Mouse (Mus musculus): ENCODE measurements around the gene Zdhhc7.

The Zdhhc7 gene

GRCm38 (mm10) chr8:120066226-120066625 is 35.1 kb downstream of the Zdhhc7 start:
- TF ChIP-seq GATA4 (IDR thresholded peaks at IDR 0.05; ENCODE audit: insufficient replicate concordance, low read length), result no peak

DNA sequence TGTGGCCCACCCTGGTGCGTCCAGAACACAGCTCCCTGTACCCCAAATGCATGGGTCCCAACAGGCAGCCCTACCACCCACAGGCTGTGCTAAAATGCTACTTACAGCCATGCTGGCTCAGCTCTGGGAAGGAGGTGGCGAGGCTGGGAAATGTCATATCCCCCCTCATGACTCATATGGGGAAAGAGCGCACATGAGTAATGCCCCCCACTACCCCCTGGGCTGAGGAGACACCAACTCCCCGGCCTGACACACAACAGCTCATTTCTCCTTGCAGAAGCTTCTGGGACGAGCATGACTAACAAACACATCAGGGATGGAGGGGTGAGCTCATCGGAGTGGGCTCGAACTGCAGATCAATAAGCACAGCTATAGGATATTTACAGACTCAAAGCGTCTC is 35.7 kb downstream of the Zdhhc7 start:
- no peak for TF ChIP-seq GATA4 (IDR thresholded peaks at IDR 0.05; ENCODE audit: insufficient replicate concordance, low read length)

DNA sequence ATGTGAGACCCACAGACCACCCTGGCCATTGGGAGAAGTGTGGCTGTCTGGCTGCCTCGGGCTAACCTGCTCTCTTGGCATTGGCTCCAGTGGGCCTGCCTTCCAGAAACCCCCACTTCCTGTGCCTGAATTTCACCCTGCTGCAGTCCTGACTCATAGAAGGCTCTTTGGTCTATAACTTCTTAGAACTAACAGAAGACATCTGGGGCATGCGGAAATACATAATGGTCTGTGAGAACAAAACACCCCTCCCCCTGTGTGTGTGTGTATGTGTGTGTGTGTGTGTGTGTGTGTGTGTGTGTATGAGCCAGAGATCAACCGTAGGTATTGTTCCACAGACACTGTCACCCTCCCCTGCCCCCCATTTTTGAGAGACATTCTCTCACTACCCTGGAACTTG is 38.0 kb downstream of the Zdhhc7 start:
- no peak for TF ChIP-seq GATA4 (IDR thresholded peaks at IDR 0.05; ENCODE audit: insufficient replicate concordance, low read length)

- no peak for TF ChIP-seq GATA4 (IDR thresholded peaks at IDR 0.05; ENCODE audit: insufficient replicate concordance, low read length)
Measured at GRCm38 (mm10) chr8:120062742-120063141, 38.5 kb downstream of the Zdhhc7 start.

GRCm38 (mm10) chr8:120057078-120057477 is 44.2 kb downstream of the Zdhhc7 start:
- no peak for TF ChIP-seq GATA4 (IDR thresholded peaks at IDR 0.05; ENCODE audit: insufficient replicate concordance, low read length)

DNA sequence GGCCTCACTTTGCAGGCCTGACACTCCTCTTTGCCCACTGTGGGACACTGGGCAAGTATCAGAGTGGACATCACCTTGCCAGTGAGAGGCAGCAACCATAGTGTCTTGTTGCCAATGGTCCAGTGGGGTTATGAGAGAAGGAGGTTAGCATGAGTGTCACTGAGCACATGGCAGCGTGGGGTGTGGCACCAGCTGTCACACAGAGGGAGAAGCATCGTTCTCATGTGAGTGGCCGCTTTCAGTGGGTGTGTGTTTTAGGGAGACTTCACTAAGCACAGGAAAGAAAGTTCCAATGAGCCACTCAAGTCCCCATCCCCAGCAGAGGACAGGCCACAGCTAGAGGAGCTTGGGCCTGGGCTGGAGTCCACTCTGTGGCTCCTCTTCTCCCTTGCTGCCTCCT is 46.4 kb downstream of the Zdhhc7 start:
- no peak for TF ChIP-seq GATA4 (IDR thresholded peaks at IDR 0.05; ENCODE audit: insufficient replicate concordance, low read length)

DNA sequence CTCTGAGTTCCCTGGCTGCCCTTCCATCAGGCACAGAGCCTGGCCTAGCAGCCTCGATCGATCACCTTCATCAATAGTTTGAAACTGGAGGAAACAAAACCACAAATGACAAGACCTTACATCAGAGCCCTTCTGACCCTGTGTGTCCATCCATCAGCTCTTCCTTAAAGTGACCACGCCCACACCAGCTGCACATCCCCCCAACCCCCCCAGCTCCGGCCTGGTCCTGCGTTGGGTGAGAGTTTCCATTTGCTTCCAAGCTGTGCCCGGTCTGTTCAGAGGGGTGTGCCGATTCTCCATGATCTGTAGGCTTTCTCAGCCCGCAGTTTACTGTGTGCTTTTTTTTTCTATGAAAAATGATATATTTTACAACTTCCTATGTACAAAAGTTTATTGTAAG is 49.0 kb downstream of the Zdhhc7 start:
- no peak for TF ChIP-seq GATA4 (IDR thresholded peaks at IDR 0.05; ENCODE audit: insufficient replicate concordance, low read length)

DNA sequence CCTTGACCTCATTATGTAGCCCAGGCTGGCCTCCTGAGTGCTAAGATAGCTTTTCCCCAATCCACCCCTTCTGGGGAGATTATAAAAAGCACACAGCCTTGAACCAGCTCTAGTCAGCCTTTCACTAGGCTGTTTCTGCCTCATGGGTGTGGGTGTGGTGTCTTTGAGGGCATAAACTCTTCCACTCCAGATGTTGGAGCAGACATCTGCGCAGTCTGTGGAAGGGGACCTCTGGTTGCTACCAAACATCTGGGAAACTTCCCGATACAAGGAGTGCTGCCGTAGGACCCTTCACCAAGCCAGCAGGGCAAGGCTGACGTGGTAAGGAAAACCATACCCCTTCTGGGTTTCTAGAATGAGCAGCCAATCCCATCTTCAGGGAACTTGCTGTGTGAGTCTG is 49.4 kb downstream of the Zdhhc7 start:
- TF ChIP-seq GATA4 (IDR thresholded peaks at IDR 0.05; ENCODE audit: insufficient replicate concordance, low read length), result no peak

DNA sequence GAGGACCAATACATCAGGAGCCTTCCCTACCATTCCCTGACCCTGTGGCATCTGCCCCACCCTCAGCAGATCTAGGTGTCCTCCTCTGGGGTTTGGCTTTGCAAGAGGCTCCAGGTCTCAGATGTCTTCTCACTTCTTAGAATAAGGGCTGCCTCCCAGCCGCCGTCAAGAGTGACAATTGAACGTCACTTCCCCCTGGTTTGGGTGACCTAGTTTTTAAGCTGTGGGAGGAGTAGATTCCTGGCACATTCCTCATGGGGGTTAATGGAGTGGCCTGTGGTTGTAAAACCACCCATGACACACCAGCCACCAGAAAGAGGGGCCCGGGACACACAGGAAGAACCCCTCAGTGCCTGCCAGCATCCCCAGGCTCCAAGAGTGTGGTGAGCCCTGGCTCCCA is 50.3 kb downstream of the Zdhhc7 start:
- TF ChIP-seq GATA4 (IDR thresholded peaks at IDR 0.05; ENCODE audit: insufficient replicate concordance, low read length), result no peak

DNA sequence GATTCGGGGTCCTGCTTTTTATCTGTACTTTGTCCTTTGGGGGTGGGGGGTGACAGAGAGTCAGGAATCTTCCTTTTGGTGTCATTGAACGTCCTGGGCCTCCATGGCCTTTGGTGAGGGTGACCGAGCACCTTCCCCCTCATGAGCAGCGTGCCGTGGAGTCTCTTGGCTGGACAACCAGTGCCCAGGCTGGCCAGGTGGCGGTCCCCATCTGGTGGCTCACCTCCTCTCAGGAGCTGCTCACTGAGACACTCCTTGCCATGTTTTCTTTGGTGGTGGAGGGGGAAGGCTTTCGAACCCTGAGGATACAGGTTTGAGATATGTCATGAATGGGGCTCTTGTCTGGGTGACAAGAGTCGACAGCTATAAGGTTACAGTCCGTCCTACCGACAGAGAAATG is 50.9 kb downstream of the Zdhhc7 start:
- TF ChIP-seq GATA4 (IDR thresholded peaks at IDR 0.05; ENCODE audit: insufficient replicate concordance, low read length), result no peak

GRCm38 (mm10) chr8:120049949-120050348 is 51.3 kb downstream of the Zdhhc7 start:
- no peak for TF ChIP-seq GATA4 (IDR thresholded peaks at IDR 0.05; ENCODE audit: insufficient replicate concordance, low read length)

GRCm38 (mm10) chr8:120046258-120047020 is 54.8 kb downstream of the Zdhhc7 start:
- TF ChIP-seq GATA4 (IDR thresholded peaks at IDR 0.05; ENCODE audit: insufficient replicate concordance, low read length), result peak; percentile 4; the same call in 1 of the 2 replicates

GRCm38 (mm10) chr8:120045471-120045870 is 55.8 kb downstream of the Zdhhc7 start:
- TF ChIP-seq GATA4 (IDR thresholded peaks at IDR 0.05; ENCODE audit: insufficient replicate concordance, low read length), result no peak

DNA sequence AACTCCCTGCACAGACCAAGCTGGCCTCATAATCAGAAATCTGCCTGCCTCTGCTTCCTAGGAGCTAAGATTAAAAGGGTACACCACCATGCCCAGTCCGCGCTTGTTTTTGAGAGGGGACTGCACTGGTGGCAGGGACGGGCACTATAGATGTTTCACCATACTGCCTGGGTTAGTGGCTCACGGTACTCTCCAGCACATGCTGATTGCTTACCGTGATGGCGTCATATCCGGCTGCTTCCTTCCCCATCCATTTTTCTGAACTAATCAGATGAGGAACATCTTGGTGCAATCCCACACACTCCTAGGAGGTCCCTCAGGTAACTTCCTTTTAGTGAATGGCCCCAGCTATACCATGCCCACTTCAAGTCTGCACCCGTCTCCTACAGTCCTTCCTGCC is 56.4 kb downstream of the Zdhhc7 start:
- no peak for TF ChIP-seq GATA4 (IDR thresholded peaks at IDR 0.05; ENCODE audit: insufficient replicate concordance, low read length)

DNA sequence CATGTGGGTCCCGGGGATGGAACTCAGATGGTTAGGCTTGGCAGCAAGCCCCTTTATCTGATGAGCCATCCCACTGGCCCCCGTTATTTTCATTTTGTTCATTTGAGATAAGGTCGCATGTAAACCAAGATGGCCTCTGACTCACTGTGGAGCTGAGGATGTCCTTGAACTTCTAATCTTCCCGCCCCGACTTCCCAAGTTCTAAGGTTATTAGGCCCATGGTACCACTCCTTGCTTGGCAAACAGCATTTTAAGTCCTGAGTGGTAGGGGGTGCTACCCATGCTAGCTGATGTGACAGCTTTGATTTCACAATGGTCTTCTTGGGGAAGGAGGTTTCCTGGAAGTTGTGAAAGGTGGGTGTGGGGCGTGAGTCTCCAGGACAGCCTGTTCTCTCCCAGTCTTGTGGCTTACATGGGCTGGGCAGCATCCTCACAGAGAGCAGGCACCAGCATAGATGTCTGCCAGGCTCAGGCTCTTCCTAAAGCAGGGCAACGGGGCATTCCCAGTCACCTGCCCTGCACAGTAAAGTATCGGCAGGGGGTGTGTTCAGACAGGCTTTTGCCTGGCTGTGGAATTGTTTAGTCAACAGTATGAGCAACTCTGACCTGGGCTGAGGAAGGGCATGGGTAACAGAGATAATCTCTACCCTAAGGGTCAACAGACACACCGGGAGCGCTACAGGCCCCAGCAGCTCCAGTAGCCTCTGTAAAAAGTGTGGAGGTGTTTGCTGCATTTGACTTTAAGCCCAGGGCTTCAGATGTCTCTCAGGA is 58.6 kb downstream of the Zdhhc7 start:
- TF ChIP-seq GATA4 (IDR thresholded peaks at IDR 0.05; ENCODE audit: insufficient replicate concordance, low read length), result no peak

DNA sequence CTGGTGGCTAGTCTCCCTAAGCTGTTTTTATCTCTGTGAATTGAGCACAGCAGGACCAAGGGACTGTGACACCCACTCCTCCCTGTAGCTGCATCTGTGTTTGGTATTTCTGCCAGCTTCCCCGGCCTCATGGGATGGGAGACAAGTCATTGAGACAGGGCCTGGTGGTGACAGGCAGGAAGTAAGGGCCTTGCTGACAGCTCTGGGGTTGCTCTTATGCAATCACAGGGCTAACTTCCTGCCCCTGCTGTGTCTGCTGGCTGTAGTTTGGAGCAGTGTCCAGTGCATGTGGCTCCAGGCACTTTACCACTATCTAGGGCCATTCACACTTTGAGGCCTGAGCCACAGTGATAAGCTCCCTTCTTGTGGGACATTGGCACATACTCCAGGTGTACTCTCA is 60.4 kb downstream of the Zdhhc7 start:
- TF ChIP-seq GATA4 (IDR thresholded peaks at IDR 0.05; ENCODE audit: insufficient replicate concordance, low read length), result peak; percentile 67; the same call in 1 of the 2 replicates
